Mouse (Mus musculus) heart, embryonic 16.5 days (tissue): Measurements from ENCODE around the gene Sh3rf1. TPM values are rescaled to one million over a fixed set of nuclear protein-coding genes. Genes with fewer than 3 reads are reported as not detected.

Experiments used
- ATAC-seq: fragments of 200-750 bp; cut with Nextera tagmentation; replicated peaks from 2 replicates; pipeline ENCODE4 v1.8.0; 2017; ENCODE audit warnings: moderate number of reproducible peaks; ENCODE audit not compliant: insufficient read depth, low FRiP score; ENCODE audit errors: extremely low read depth
- H3K27ac ChIP-seq: fragments of 300-500 bp; sonication (generic); 2 replicates; pipeline ENCODE4 v1.5.1; 2014; ENCODE audit warnings: mild to moderate bottlenecking, low read length, control low read depth, moderate library complexity
- H3K27me3 ChIP-seq: fragments of 300-500 bp; sonication (generic); 2 replicates; pipeline ENCODE4 v1.6.1; 2014; ENCODE audit warnings: low read length, mixed read lengths; ENCODE audit not compliant: control insufficient read depth, insufficient read depth
- H3K36me3 ChIP-seq: fragments of 300-500 bp; sonication (generic); 2 replicates; pipeline ENCODE4 v1.6.1; 2014; ENCODE audit not compliant: control insufficient read depth, insufficient read depth
- H3K4me1 ChIP-seq: fragments of 300-500 bp; sonication (generic); 2 replicates; pipeline ENCODE4 v1.6.1; 2014; ENCODE audit warnings: low read length, mixed read lengths; ENCODE audit not compliant: control insufficient read depth, insufficient read depth
- H3K4me2 ChIP-seq: fragments of 300-500 bp; sonication (generic); 2 replicates; pipeline ENCODE4 v1.6.1; 2014; ENCODE audit warnings: low read depth, mild to moderate bottlenecking, control low read depth, low read length
- H3K4me3 ChIP-seq: fragments of 300-500 bp; sonication (generic); 2 replicates; pipeline ENCODE4 v1.5.1; 2014; ENCODE audit warnings: mild to moderate bottlenecking, control low read depth, low read length
- H3K9ac ChIP-seq: fragments of 300-500 bp; sonication (generic); 2 replicates; pipeline ENCODE4 v1.6.1; 2014; ENCODE audit warnings: low read length, control low read depth
- H3K9me3 ChIP-seq: fragments of 300-500 bp; sonication (generic); replicated peaks from 2 replicates; pipeline ENCODE4 v1.6.1; 2016; ENCODE audit warnings: low read length; ENCODE audit not compliant: control insufficient read depth
- WGBS: fragments of 180-500 bp; shearing (Covaris S2); extraction: QIAGEN DNeasy Blood & Tissue Kit; methylation state at CpG from one replicate; pipeline ENCODE4 v1.1.7; 2014; 5-methylcytosine and 5-hydroxymethylcytosine counted together
- polyA plus RNA-seq: library from polyadenylated mRNA; unstranded; fragments of >200 nt; fragmentation: Nextera tagmentation; extraction: Ambion mirVana; gene quantifications from 2 replicates; pipeline ENCODE4 v1.2.1, GENCODE M21; 2015

Sh3rf1 gene
- polyA plus RNA-seq, 1 experiment from 2014 or later = 5.3 TPM

DNA sequence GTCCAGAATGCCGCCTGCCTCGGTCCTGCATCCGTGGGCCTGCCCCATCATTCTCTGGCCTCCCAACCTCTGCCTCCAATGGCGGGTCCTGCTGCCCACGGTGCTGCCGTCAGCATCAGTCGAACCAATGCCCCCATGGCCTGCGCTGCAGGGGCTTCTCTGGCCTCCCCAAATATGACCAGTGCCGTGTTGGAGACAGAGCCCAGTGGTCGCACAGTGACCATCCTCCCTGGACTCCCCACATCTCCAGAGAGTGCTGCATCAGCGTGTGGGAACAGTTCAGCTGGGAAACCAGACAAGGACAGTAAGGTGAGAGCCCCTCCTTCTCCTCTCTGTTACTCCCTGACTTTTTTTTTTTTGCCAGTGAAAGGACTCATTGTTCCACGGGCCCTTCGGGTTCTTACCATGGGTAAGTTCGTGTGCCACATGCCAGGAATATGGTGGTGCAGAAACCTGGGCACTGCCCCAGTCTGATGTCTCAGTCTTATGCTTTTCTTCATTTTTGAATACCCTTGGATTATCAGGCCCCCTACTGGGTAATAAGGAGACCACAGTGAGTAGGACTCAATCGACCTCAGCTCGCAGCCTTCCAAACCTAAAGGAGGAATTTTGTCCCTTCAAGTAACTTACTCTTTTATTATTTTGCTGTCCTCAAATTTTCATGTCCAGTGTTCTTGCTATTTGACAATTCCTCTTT lies 150.5 kb downstream of the Sh3rf1 start:
- Histone ChIP-seq H3K4me1 (peaks cover 4% of the 10 kb centered on the region; the same call in 1 of the 2 replicates), H3K27me3 (no peaks in the 10 kb centered on the region), H3K36me3 (no peaks in the 10 kb centered on the region), H3K4me2 (no peak overlapping the region), H3K9me3 (no peaks in the 10 kb centered on the region), H3K9ac (no peak overlapping the region), H3K27ac (no peak overlapping the region), H3K4me3 (no peak overlapping the region)
- no peak for ATAC-seq
- WGBS = 83% methylated on average over 16 of the region's 16 CpGs

DNA sequence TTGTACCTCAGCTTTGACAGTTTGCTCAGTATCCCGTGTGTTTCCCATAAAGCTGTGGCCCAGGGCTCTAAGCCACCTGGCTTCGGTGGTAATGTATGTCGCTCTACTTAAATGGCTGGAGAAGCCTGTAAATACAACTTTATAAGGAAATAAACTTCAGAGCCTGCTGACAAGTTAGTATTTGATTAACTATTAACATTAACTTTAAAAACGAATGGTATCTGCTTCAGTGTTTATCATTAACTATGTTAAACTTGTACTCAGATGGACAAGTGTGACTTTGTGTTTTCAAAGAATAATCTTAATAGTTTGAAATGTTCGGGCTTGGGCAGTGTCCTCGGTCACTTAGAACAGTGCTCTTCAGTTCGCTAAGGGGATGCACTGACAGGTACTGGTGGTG lies 151.5 kb downstream of the Sh3rf1 start:
- ATAC-seq = no peak
- H3K4me2 ChIP-seq = no peak overlapping the region
- no peaks in the 10 kb centered on the region for H3K9me3 ChIP-seq
- H3K9ac ChIP-seq = no peak overlapping the region
- H3K27ac ChIP-seq = no peak overlapping the region
- no peak overlapping the region for H3K4me3 ChIP-seq
- 83% methylated on average over 7 of the region's 7 CpGs for WGBS
- H3K36me3 ChIP-seq = no peaks in the 10 kb centered on the region
- H3K27me3 ChIP-seq = no peaks in the 10 kb centered on the region
- H3K4me1 ChIP-seq = peaks cover 4% of the 10 kb centered on the region; the same call in 1 of the 2 replicates

DNA sequence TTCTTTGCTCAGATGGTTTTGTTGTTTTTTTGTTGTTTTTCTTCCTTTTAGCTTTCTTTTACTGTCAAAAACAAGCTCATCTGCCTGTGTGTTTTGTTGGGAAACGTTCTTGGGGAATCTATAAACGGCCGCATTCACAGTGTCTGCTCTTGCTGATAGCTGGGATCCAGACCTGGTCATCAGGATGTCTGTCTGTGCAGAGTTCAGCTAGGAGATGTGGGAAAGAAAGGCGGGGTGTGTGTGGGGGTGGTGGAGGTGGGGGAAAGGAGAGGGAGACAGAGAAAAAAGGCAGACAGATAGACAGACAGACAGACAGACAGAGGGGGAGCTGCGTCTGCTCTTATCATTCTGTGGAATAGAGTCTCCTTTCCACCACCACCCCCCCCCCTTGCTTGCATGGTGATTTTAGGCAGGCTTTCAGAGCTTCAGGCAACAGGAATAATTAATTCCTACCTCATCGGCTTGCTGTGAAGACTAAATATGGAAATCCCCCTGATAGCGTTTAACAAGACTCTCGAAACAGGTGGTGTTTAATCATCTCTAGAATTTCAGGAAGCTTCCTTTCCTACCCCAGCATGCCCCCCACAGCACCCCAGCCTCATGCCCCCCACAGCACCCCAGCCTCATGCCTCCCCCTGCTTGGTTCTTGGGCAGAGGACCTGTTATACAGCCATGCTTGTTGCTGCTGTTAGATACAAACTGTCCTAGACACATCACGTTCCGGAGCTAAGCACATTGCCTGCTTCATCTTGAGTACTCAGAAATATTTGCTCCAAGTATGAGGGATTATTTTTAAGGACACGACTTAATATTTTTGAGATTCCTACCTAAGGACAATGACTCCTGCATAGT lies 155.4 kb downstream of the Sh3rf1 start:
- Histone ChIP-seq H3K9me3 (peaks cover 2% of the 10 kb centered on the region; the same call in 1 of the 2 replicates), H3K27me3 (no peaks in the 10 kb centered on the region), H3K27ac (no peak overlapping the region), H3K4me3 (no peak overlapping the region), H3K9ac (no peak overlapping the region), H3K4me2 (no peak overlapping the region), H3K4me1 (peaks cover 4% of the 10 kb centered on the region; the same call in 1 of the 2 replicates), H3K36me3 (peaks cover 2% of the 10 kb centered on the region; the same call in 1 of the 2 replicates)
- no peak for ATAC-seq
- 59% methylated on average over 11 of the region's 11 CpGs for WGBS

DNA sequence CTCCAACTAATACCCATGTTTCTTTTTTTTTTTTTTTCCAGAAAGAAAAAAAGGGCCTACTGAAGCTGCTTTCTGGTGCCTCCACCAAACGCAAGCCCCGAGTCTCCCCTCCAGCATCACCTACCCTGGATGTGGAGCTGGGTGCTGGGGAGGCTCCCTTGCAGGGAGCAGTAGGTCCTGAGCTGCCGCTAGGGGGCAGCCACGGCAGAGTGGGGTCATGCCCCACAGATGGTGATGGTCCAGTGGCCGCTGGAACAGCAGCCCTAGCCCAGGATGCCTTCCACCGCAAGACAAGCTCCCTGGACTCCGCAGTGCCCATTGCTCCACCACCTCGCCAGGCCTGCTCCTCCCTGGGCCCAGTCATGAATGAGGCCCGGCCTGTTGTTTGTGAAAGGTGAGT lies 160.9 kb downstream of the Sh3rf1 start:
- Histone ChIP-seq H3K27me3 (no peaks in the 10 kb centered on the region), H3K4me3 (no peak overlapping the region), H3K36me3 (peaks cover 2% of the 10 kb centered on the region; the same call in 1 of the 2 replicates), H3K9ac (no peak overlapping the region), H3K4me2 (no peak overlapping the region), H3K9me3 (peaks cover 2% of the 10 kb centered on the region; the same call in 1 of the 2 replicates), H3K4me1 (peaks cover 16% of the 10 kb centered on the region), H3K27ac (no peak overlapping the region)
- no peak for ATAC-seq
- WGBS = 79% methylated on average over 9 of the region's 9 CpGs

DNA sequence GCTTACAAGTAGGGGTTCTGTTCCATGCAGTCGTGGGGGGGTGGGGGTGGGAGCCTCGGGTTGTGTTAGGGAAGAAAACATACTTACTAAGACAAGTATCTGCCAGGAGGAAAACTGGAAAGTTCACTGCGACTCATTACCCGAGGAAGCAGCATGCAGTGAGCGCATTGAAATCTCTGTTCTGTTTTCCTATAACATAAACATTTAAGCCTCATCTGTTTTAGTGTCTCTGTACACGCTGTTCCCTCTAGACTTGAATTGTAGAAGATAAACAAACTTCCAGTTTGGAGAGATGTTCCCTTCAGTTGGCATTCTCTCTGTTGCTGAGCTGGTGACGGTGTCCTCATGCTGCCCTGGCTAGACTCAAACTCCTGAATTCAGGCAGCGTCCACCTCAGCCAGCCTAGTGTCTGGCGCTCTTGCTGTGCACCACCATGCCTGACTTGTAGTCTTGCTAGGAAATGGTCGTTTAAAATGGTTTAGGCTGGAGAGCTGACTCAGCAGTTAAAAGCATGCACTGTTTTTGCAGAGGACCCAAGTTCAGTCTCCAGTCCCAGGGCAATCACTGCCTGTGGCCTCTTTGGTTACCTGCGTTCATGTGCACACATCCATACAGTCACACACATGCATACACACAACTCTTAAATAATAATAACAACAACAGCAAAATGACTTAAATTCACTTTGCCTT lies 162.0 kb downstream of the Sh3rf1 start:
- Histone ChIP-seq H3K27me3 (no peaks in the 10 kb centered on the region), H3K27ac (no peak overlapping the region), H3K4me1 (peaks cover 16% of the 10 kb centered on the region), H3K36me3 (peaks cover 2% of the 10 kb centered on the region; the same call in 1 of the 2 replicates), H3K9ac (no peak overlapping the region), H3K4me3 (no peak overlapping the region), H3K9me3 (peaks cover 2% of the 10 kb centered on the region; the same call in 1 of the 2 replicates), H3K4me2 (no peak overlapping the region)
- 74% methylated on average over 11 of the region's 11 CpGs for WGBS
- ATAC-seq = no peak

DNA sequence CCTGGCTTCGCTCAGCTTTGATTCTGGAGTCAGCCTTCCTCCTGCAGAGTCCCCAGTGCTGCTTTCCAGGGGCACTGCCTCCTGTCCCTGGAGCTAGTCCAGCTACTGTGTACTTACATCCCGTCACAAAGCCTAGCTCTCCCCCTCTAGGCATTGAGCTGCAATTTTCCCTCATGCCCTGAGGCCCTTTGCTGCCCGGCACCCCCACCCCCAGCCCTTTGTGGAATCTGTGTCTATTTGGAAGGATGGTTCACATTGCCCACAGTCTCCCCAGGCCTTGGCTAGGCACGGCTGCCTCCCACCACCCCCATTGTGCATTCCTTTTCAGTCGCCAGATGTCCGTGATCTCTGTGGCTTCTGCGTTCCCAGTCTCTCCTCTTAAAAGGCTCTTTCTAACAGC lies 163.0 kb downstream of the Sh3rf1 start:
- Histone ChIP-seq H3K4me1 (peaks cover 21% of the 10 kb centered on the region), H3K4me2 (peak overlapping the region; percentile 24; the same call in 1 of the 2 replicates), H3K36me3 (no peaks in the 10 kb centered on the region), H3K9ac (0 out of 2 replicates have a peak overlapping the region, but pooled peaks have one; percentile 0), H3K27me3 (no peaks in the 10 kb centered on the region), H3K4me3 (no peak overlapping the region), H3K27ac (peak overlapping the region; percentile 34), H3K9me3 (no peaks in the 10 kb centered on the region)
- ATAC-seq = peak; percentile 71
- WGBS = 34% methylated on average over 7 of the region's 7 CpGs

DNA sequence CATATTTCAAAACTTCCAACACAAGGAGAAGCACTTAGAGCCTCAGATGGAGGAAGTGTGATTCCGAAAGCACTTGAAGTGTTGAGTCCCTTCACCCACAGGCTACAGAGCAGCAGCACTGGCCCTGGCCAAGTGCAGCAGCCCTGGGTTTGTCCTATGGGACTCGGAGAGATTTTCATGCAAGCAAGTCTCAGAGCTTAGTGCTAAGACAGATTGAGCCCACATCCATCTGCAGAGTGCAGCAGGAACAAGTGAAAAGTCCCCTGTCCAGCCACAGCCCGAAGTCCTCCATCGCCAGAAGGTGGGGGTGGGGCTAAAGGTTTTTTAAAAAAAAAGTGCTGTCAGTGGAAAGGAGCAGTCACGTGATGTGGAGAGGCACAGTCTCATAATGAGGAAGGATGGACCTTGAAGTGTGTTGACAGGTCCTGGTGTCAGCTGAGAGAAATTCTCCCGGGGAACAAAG lies 163.9 kb downstream of the Sh3rf1 start:
- 29% methylated on average over 6 of the region's 6 CpGs for WGBS
- no peaks in the 10 kb centered on the region for H3K27me3 ChIP-seq
- H3K27ac ChIP-seq = no peak overlapping the region
- H3K9me3 ChIP-seq = no peaks in the 10 kb centered on the region
- H3K4me1 ChIP-seq = peaks cover 21% of the 10 kb centered on the region
- H3K4me3 ChIP-seq = no peak overlapping the region
- no peak for ATAC-seq
- H3K36me3 ChIP-seq = no peaks in the 10 kb centered on the region
- H3K9ac ChIP-seq = no peak overlapping the region
- 0 out of 2 replicates have a peak overlapping the region, but pooled peaks have one; percentile 17 for H3K4me2 ChIP-seq

DNA sequence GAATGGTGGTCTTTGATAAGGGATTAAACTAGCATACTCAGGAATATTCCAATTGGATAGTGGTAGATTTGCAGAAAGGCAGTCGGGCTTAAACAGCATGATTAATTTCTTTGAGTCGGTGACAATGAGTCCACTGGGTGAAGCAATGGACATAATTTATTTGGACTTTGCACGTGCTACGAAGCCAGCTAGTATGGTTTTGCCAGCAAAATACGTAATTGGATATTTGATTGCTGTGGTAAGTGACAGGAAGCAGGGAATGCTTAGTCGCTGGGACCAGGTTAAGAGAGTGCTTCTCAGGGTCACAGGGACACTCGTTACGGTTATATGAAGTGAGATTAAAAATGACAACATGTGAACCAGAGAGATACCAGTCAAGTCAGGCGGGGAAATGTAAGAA lies 164.7 kb downstream of the Sh3rf1 start:
- H3K9me3 ChIP-seq = no peaks in the 10 kb centered on the region
- H3K4me3 ChIP-seq = no peak overlapping the region
- H3K27me3 ChIP-seq = no peaks in the 10 kb centered on the region
- no peak overlapping the region for H3K4me2 ChIP-seq
- H3K36me3 ChIP-seq = no peaks in the 10 kb centered on the region
- no peak overlapping the region for H3K9ac ChIP-seq
- H3K27ac ChIP-seq = no peak overlapping the region
- WGBS = 75% methylated on average over 9 of the region's 9 CpGs
- peaks cover 21% of the 10 kb centered on the region for H3K4me1 ChIP-seq
- no peak for ATAC-seq
